Mouse (Mus musculus) brain, embryonic 14.5 days (tissue): Measurements from ENCODE around the gene Cbx4.

Experiments used
- CTCF ChIP-seq: fragments of 200-500 bp; IDR thresholded peaks from 2 replicates; pipeline ENCODE4 v1.5.1; 2012; ENCODE audit warnings: inconsistent platforms, mild to moderate bottlenecking, moderate library complexity, borderline replicate concordance; ENCODE audit not compliant: insufficient read depth, insufficient read length; ENCODE audit errors: extremely low read depth
- POLR2A ChIP-seq: fragments of 200-500 bp; IDR thresholded peaks from 2 replicates; pipeline ENCODE4 v1.6.1; 2012; ENCODE audit warnings: mild to moderate bottlenecking, inconsistent platforms, borderline replicate concordance; ENCODE audit not compliant: poor library complexity, insufficient read depth, insufficient read length, severe bottlenecking; ENCODE audit errors: extremely low read depth

GRCm38 (mm10) chr11:119091598-119091991, 5.6 kb upstream of the Cbx4 start:
- TF ChIP-seq POLR2A (no peak), CTCF (peak; percentile 89)
